Mouse (Mus musculus): Measurements from ENCODE around the gene Mtf1.

DNA sequence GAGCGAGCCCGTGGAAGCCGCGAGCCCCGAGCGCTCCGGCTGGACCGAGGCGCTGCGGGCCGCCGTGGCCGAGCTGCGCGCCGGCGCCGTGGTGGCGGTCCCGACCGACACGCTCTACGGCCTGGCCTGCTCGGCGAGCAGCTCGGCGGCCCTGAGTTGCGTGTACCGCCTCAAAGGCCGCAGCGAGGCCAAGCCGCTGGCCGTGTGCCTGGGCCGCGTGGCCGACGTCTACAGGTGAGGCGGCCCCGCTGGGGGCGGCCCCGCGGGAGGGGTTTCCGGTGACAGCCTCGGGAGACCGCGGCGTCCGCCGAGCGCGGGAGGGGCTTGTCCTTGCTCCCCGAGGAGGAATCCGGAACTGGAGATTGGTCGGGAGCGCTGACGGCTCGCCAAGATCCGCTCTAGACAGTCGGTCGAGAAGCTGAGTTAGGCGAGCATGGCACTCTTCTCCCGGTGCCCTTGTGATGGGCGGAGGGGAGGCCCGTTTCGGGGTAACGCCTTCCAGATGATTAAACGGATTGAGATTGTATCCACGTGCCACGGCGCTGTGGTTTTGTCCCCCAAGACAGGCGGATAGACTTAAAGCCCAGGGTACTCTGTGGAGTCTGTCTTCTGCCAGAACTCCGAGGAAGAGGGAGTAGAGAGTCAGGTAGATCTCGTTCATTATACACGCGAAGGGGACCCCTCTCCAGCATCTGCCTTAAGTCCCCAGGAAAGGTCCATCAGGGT lies 49.2 kb downstream of the Mtf1 start, which contains the start of gene 1110065P20Rik:
- no peak for TF ChIP-seq POLR2A (IDR thresholded peaks at IDR 0.05; ENCODE audit: borderline replicate concordance, insufficient read depth, low read length)
- no peak for TF ChIP-seq CTCF (IDR thresholded peaks at IDR 0.05; ENCODE audit: borderline replicate concordance, insufficient read depth, low read depth, low read length)

All from cerebellum, adult 2 months (tissue).